Mouse (Mus musculus): ENCODE results near the gene Gtf2f1. TPM values are rescaled to one million over a fixed set of nuclear protein-coding genes. Genes with fewer than 3 reads are reported as not detected.

The Gtf2f1 gene
- polyA plus RNA-seq, 1 experiment from 2014 or later: 83.9 TPM

DNA sequence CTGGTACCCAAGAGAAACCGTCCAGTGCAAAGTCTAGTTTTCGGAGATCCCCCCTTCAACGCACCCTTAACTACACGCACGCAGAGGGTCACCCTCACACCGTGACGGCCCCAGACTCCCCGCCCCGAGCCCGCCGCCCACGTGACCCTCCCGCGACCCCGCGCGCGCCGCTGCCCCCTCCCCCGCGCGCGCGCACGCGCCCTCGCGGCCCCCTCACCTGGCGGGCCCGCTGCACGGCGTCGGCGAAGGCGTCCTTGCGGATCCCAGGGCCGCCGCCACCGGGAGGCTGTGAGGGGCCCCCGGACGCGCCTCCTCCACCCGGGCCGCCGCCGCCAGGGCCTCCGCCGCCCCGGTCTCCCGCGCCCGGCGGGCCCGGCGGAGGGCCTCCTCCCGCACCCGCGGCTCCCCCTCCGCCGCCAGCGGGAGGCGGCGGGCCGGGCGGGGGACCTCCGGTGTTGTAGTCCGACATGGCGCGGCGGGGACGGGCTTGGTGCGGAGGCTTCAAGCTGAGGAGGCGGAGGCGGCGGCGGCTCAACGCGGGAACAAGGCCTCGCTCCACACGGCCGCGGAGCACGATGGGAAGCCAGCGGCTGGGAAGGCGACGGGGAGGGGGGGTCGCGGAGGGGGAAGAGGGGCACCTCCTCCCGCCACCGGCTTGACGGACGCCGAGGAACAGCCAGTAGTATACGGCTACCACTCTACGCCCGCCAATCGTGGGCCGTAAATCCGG, 20.0 kb upstream of the Gtf2f1 start, which contains the start of gene Khsrp:
Gene Khsrp, minus strand, starts transcription at position 592 of the 730 bp plus-strand sequence.
- Histone ChIP-seq H3K27me3 (ENCODE audit: poor library complexity, severe bottlenecking) (no peaks in the 10 kb centered on the region), H3K4me3 (peak within 1 kb of the TSS; percentile 87), H3K27ac (peak within 1 kb of the TSS; percentile 99), H3K9me3 (no peaks in the 10 kb centered on the region), H3K4me1 (peaks cover 22% of the 10 kb centered on the region), H3K36me3 (replicated peaks) (peaks cover 34% of the 10 kb centered on the region)
- DNase-seq (ENCODE audit: extremely low spot score, low spot score): peak; percentile 50
- under 1% methylated on average over 89 of the region's 99 CpGs for WGBS

DNA sequence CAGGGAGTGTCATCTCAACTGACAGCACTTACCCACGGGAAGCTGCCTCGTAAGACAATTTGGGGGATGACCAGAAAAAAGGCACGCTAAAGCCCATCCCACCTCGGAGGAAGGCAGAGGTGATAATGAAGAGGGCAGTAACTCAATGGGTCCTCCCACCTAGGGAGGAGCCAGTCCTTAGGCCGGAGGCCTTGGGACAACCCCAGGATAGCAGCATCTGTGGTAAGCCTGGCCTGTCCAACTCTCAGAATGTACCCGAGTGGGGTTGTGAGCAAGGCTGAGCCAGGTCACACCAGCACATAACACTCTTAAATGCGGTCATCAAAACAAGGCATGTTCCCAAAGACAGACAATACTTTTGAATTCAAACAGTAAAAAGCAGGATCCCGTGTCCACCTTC, 18.6 kb upstream of the Gtf2f1 start:
- Histone ChIP-seq H3K4me1 (peaks cover 22% of the 10 kb centered on the region), H3K27me3 (ENCODE audit: poor library complexity, severe bottlenecking) (no peaks in the 10 kb centered on the region), H3K36me3 (replicated peaks) (peaks cover 48% of the 10 kb centered on the region), H3K4me3 (peak overlapping the region; percentile 87), H3K27ac (peak overlapping the region; percentile 99; the same call in 1 of the 2 replicates), H3K9me3 (no peaks in the 10 kb centered on the region)
- DNase-seq (ENCODE audit: extremely low spot score, low spot score): no peak
- 66% methylated on average over 8 of the region's 8 CpGs for WGBS

DNA sequence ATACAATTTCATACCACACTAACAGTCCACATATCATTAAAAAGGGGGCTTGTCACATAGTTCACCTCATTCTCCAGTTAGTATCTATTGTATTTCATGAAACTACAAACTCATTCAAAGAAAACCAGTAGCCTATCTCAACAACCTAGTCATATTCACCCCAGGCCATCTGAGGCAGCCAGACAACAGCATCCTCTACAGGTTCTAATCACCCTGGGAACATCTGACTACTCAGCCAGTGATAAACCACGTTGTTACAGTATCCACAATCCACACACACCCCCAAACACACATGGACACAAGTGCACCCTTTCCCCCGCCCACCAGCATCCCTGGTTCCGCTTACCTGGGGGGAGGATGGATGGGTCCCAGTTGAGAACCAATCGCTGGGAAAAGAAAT, 16.4 kb upstream of the Gtf2f1 start:
- Histone ChIP-seq H3K27ac (no peak overlapping the region), H3K36me3 (replicated peaks) (peaks cover 70% of the 10 kb centered on the region), H3K4me1 (peaks cover 21% of the 10 kb centered on the region), H3K4me3 (no peak overlapping the region), H3K27me3 (ENCODE audit: poor library complexity, severe bottlenecking) (no peaks in the 10 kb centered on the region), H3K9me3 (no peaks in the 10 kb centered on the region)
- 92% methylated on average over 4 of the region's 4 CpGs for WGBS
- no peak for DNase-seq (ENCODE audit: extremely low spot score, low spot score)

DNA sequence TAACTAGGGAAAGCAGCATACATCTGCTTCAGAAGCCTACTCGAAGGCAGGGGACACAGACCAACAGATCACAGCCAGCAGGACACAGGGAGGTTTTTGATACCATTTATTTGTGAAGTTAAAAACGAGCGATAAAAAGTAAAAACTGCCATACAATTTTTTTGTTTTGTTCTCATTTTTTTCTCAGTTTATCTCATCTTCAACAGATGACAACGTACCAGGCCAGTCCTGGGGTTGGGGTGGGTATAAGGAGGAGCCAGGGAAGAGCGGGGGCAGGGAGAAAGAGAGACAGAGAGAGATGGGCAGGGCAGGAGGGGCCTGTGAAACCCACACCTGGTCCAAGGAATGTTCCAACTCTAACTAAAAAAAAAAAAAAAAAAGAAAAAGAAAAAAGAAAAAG, 9.9 kb upstream of the Gtf2f1 start:
- no peaks in the 10 kb centered on the region for H3K27me3 ChIP-seq (ENCODE audit: poor library complexity, severe bottlenecking)
- no peaks in the 10 kb centered on the region for H3K4me1 ChIP-seq
- peaks cover 70% of the 10 kb centered on the region for H3K36me3 ChIP-seq (replicated peaks)
- 93% methylated on average over 5 of the region's 5 CpGs for WGBS
- no peak overlapping the region for H3K4me3 ChIP-seq
- DNase-seq (ENCODE audit: extremely low spot score, low spot score): no peak
- no peaks in the 10 kb centered on the region for H3K9me3 ChIP-seq
- H3K27ac ChIP-seq: no peak overlapping the region

- no peak for DNase-seq (ENCODE audit: extremely low spot score, low spot score)
- Histone ChIP-seq H3K36me3 (replicated peaks) (peaks cover 58% of the 10 kb centered on the region), H3K27me3 (ENCODE audit: poor library complexity, severe bottlenecking) (no peaks in the 10 kb centered on the region), H3K4me3 (no peak overlapping the region), H3K27ac (no peak overlapping the region), H3K9me3 (no peaks in the 10 kb centered on the region), H3K4me1 (no peaks in the 10 kb centered on the region)
- 85% methylated on average over 2 of the region's 2 CpGs for WGBS
Observed at GRCm38 (mm10) chr17:57019693-57020092, 8.6 kb upstream of the Gtf2f1 start.

DNA sequence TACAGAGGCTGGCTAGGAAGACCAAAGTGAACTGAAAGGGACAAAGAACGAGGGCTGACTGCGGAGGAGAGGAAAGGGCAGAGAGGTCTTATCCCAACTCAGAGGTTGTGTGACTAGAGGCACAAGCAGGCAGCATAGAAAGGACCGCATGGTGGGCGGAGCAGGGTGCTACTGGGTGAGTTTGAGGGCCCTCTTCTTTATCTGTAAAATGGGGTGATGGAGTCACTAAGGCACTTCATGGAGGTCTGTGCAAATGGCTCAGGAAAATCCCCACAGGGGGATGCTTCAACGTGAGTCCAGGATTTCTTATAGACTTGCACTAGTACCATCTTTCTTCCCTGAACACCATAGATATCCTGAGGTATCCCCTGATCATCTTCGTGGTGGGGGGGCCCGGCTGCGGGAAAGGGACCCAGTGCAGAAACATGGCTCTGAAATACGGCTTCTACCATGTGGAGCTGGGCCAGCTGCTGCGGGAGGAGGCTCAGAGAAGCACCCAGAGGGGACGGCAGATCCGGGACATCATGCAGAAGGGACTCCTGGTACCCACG, 1.2 kb upstream of the Gtf2f1 start:
- DNase-seq (ENCODE audit: extremely low spot score, low spot score): no peak
- H3K9me3 ChIP-seq: no peaks in the 10 kb centered on the region
- peaks cover 25% of the 10 kb centered on the region for H3K4me1 ChIP-seq
- H3K27me3 ChIP-seq (ENCODE audit: poor library complexity, severe bottlenecking): no peaks in the 10 kb centered on the region
- peak overlapping the region; percentile 88 for H3K4me3 ChIP-seq
- peak overlapping the region; percentile 96 for H3K27ac ChIP-seq
- 75% methylated on average over 13 of the region's 13 CpGs for WGBS
- peaks cover 22% of the 10 kb centered on the region for H3K36me3 ChIP-seq (replicated peaks)

DNA sequence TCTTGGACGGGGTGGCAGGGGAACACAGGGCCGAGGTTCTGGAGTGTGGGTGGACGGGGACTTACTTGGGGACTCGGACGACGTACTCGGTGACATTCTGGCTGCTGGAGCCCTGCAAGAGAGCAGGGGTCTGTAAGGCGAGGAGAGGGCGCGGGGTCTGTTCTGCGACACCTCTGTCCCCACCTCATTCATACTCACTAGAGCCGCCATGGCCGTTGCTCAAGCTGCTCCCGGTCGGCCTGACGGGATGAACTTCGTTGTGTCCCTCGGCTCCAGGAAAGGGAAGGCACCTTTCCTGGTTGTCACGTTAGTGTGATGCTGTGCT, 215 bp downstream of the Gtf2f1 start:
- 1% methylated on average over 19 of the region's 19 CpGs for WGBS
- Histone ChIP-seq H3K27ac (peak overlapping the region; percentile 96), H3K36me3 (replicated peaks) (peaks cover 36% of the 10 kb centered on the region), H3K4me1 (peaks cover 25% of the 10 kb centered on the region), H3K9me3 (no peaks in the 10 kb centered on the region), H3K4me3 (peak overlapping the region; percentile 88), H3K27me3 (ENCODE audit: poor library complexity, severe bottlenecking) (no peaks in the 10 kb centered on the region)
- no peak for DNase-seq (ENCODE audit: extremely low spot score, low spot score)

GRCm38 (mm10) chr17:57007137-57007905, 3.8 kb downstream of the Gtf2f1 start:
- WGBS: 91% methylated on average over 13 of the region's 13 CpGs
- Histone ChIP-seq H3K36me3 (replicated peaks) (peaks cover 72% of the 10 kb centered on the region), H3K4me1 (peaks cover 21% of the 10 kb centered on the region), H3K9me3 (no peaks in the 10 kb centered on the region), H3K27me3 (ENCODE audit: poor library complexity, severe bottlenecking) (no peaks in the 10 kb centered on the region), H3K27ac (no peak overlapping the region), H3K4me3 (no peak overlapping the region)
- DNase-seq (ENCODE audit: extremely low spot score, low spot score): no peak

- DNase-seq (ENCODE audit: extremely low spot score, low spot score): no peak
- H3K9me3 ChIP-seq: no peaks in the 10 kb centered on the region
- H3K27ac ChIP-seq: no peak overlapping the region
- WGBS: 93% methylated on average over 7 of the region's 7 CpGs
- peaks cover 97% of the 10 kb centered on the region for H3K36me3 ChIP-seq (replicated peaks)
- H3K4me1 ChIP-seq: no peaks in the 10 kb centered on the region
- H3K27me3 ChIP-seq (ENCODE audit: poor library complexity, severe bottlenecking): no peaks in the 10 kb centered on the region
- H3K4me3 ChIP-seq: no peak overlapping the region
Observed at GRCm38 (mm10) chr17:57003994-57004393, 7.1 kb downstream of the Gtf2f1 start.

GRCm38 (mm10) chr17:57001228-57001627, 9.9 kb downstream of the Gtf2f1 start:
- 82% methylated on average over 8 of the region's 8 CpGs for WGBS
- no peak for DNase-seq (ENCODE audit: extremely low spot score, low spot score)
- no peaks in the 10 kb centered on the region for H3K9me3 ChIP-seq
- H3K4me3 ChIP-seq: no peak overlapping the region
- peaks cover 19% of the 10 kb centered on the region for H3K4me1 ChIP-seq
- peaks cover 80% of the 10 kb centered on the region for H3K36me3 ChIP-seq (replicated peaks)
- no peaks in the 10 kb centered on the region for H3K27me3 ChIP-seq (ENCODE audit: poor library complexity, severe bottlenecking)
- no peak overlapping the region for H3K27ac ChIP-seq

GRCm38 (mm10) chr17:56999968-57000609, 11.0 kb downstream of the Gtf2f1 start, which contains the start of gene Pspn:
Gene Pspn (minus strand): TSS chr17:57000018.
- H3K4me3 ChIP-seq: no peak within 1 kb of the TSS
- no peak within 1 kb of the TSS for H3K27ac ChIP-seq
- H3K36me3 ChIP-seq (replicated peaks): peaks cover 80% of the 10 kb centered on the region
- peaks cover 19% of the 10 kb centered on the region for H3K4me1 ChIP-seq
- H3K9me3 ChIP-seq: no peaks in the 10 kb centered on the region
- H3K27me3 ChIP-seq (ENCODE audit: poor library complexity, severe bottlenecking): no peaks in the 10 kb centered on the region
- no peak for DNase-seq (ENCODE audit: extremely low spot score, low spot score)
- WGBS: 89% methylated on average over 9 of the region's 9 CpGs

DNA sequence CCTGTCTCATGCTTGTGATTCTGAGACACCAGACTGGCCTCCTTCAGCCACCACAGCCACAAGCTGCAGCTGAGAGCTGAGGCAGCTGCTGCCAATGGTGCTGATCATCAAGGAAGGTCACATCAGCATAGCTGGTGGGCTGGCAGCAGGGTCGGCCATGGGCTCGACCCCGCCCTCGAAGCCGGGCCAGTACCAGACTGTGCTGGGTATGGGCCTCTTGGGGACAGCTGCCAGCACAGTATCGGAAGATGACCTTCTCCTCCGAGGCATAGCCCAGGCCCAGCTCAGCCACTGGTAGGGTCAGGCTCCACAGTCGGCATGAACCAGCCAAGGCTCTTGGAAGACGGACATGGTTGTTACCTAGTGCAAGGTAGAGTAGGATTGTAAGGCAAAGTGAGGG, 11.7 kb downstream of the Gtf2f1 start:
- no peak for DNase-seq (ENCODE audit: extremely low spot score, low spot score)
- H3K27me3 ChIP-seq (ENCODE audit: poor library complexity, severe bottlenecking): no peaks in the 10 kb centered on the region
- WGBS: 91% methylated on average over 9 of the region's 9 CpGs
- no peak overlapping the region for H3K27ac ChIP-seq
- peaks cover 80% of the 10 kb centered on the region for H3K36me3 ChIP-seq (replicated peaks)
- H3K4me3 ChIP-seq: no peak overlapping the region
- H3K9me3 ChIP-seq: no peaks in the 10 kb centered on the region
- H3K4me1 ChIP-seq: peaks cover 19% of the 10 kb centered on the region

Measured in forebrain, embryonic 10.5 days (tissue).